Mouse (Mus musculus) hindbrain, postnatal 0 days (tissue): ENCODE results near the gene Tle6. TPM values are rescaled to one million over a fixed set of nuclear protein-coding genes. Genes with fewer than 3 reads are reported as not detected.
A peak's percentile ranks its signal among the peaks of the same experiment; 100 is the strongest.

ENCODE experiments used
- ATAC-seq: fragments of 200-750 bp; cut with Nextera tagmentation; 2 replicates; pipeline ENCODE4 v1.8.0; 2017; ENCODE audit warnings: mild to moderate bottlenecking, moderate TSS enrichment, moderate library complexity
- DNase-seq: peaks from one replicate; pipeline ENCODE4 v3.0.0-alpha.2; 2015; ENCODE audit warnings: low spot score
- H3K27ac ChIP-seq: fragments of 300-500 bp; sonication (generic); 2 replicates; pipeline ENCODE4 v1.5.1; 2014; ENCODE audit warnings: mild to moderate bottlenecking
- H3K27me3 ChIP-seq: fragments of 300-500 bp; sonication (generic); 2 replicates; pipeline ENCODE4 v1.6.1; 2014; ENCODE audit warnings: low read length, mixed read lengths; ENCODE audit not compliant: insufficient read depth
- H3K36me3 ChIP-seq: fragments of 300-500 bp; sonication (generic); 2 replicates; pipeline ENCODE4 v1.6.1; 2014; ENCODE audit warnings: low read length, mixed read lengths; ENCODE audit not compliant: insufficient read depth
- H3K4me1 ChIP-seq: fragments of 300-500 bp; sonication (generic); 2 replicates; pipeline ENCODE4 v1.6.1; 2014; ENCODE audit warnings: antibody characterized with exemption, low read length, mixed read lengths; ENCODE audit not compliant: insufficient read depth
- H3K4me2 ChIP-seq: fragments of 300-500 bp; sonication (generic); 2 replicates; pipeline ENCODE4 v1.6.1; 2014; ENCODE audit warnings: low read depth, mild to moderate bottlenecking, low read length, moderate library complexity, mixed read lengths
- H3K4me3 ChIP-seq: fragments of 300-500 bp; sonication (generic); 2 replicates; pipeline ENCODE4 v1.5.1; 2014; ENCODE audit warnings: low read length
- H3K9ac ChIP-seq: fragments of 300-500 bp; sonication (generic); replicated peaks from 2 replicates; pipeline ENCODE4 v1.6.1; 2014; ENCODE audit warnings: mild to moderate bottlenecking, low read length, moderate library complexity, mixed read lengths
- H3K9me3 ChIP-seq: fragments of 300-500 bp; sonication (generic); 2 replicates; pipeline ENCODE4 v1.6.1; 2016; ENCODE audit warnings: low read length, mixed read lengths
- CTCF ChIP-seq: IDR thresholded peaks from 2 replicates; pipeline ENCODE4 v1.5.1; 2016; ENCODE audit warnings: antibody characterized with exemption, control low read depth, low read depth
- WGBS: fragments of 180-500 bp; shearing (Covaris S2); extraction: QIAGEN DNeasy Blood & Tissue Kit; methylation state at CpG from one replicate; pipeline ENCODE4 v1.1.7; 2014; 5-methylcytosine and 5-hydroxymethylcytosine counted together
- polyA plus RNA-seq: library from polyadenylated mRNA; unstranded; fragments of >200 nt; fragmentation: Nextera tagmentation; extraction: Ambion mirVana; gene quantifications from 2 replicates; pipeline ENCODE4 v1.2.1, GENCODE M21; 2015
- total RNA-seq: library from RNA; depleted of rRNA; stranded (reverse); fragments of >200 nt; gene quantifications from 2 replicates; pipeline ENCODE4 v1.2.3, GENCODE M21; 2014

Gene Tle6
- total and polyA plus RNA-seq, 2 experiments from 2014 or later: 5.4 to 6.2 TPM

GRCm38 (mm10) chr10:81551597-81552102 is 49.2 kb downstream of the Tle6 start:
- TF ChIP-seq CTCF: peak; percentile 88
- Histone ChIP-seq H3K36me3 (no peaks in the 10 kb centered on the region), H3K4me2 (peak overlapping the region; percentile 38), H3K9ac (no peak overlapping the region), H3K27me3 (no peaks in the 10 kb centered on the region), H3K4me3 (no peak overlapping the region), H3K27ac (peak overlapping the region; percentile 54; the same call in 1 of the 2 replicates), H3K9me3 (no peaks in the 10 kb centered on the region), H3K4me1 (no peaks in the 10 kb centered on the region)
- WGBS: 2% methylated on average over 12 of the region's 12 CpGs
- ATAC-seq: peak; percentile 92
- DNase-seq: peak; percentile 94

GRCm38 (mm10) chr10:81550257-81550656 is 50.6 kb downstream of the Tle6 start:
- Histone ChIP-seq H3K27me3 (no peaks in the 10 kb centered on the region), H3K27ac (no peak overlapping the region), H3K4me3 (no peak overlapping the region), H3K4me2 (no peak overlapping the region), H3K36me3 (no peaks in the 10 kb centered on the region), H3K9ac (no peak overlapping the region), H3K4me1 (no peaks in the 10 kb centered on the region), H3K9me3 (no peaks in the 10 kb centered on the region)
- WGBS: 10% methylated on average over 7 of the region's 7 CpGs
- ATAC-seq: no peak
- TF ChIP-seq CTCF: peak; percentile 78
- DNase-seq: peak; percentile 69

- no peaks in the 10 kb centered on the region for H3K27me3 ChIP-seq
- H3K4me3 ChIP-seq: no peak overlapping the region
- no peaks in the 10 kb centered on the region for H3K36me3 ChIP-seq
- DNase-seq (no peak), ATAC-seq (no peak)
- peaks cover 3% of the 10 kb centered on the region; the same call in 1 of the 2 replicates for H3K4me1 ChIP-seq
- no peak overlapping the region for H3K4me2 ChIP-seq
- 72% methylated on average over 5 of the region's 5 CpGs for WGBS
- no peaks in the 10 kb centered on the region for H3K9me3 ChIP-seq
- no peak overlapping the region for H3K9ac ChIP-seq
- no peak overlapping the region for H3K27ac ChIP-seq
- no peak for TF ChIP-seq CTCF
Measured at GRCm38 (mm10) chr10:81548944-81549343, 51.9 kb downstream of the Tle6 start.

- Histone ChIP-seq H3K9ac (no peak overlapping the region), H3K27ac (no peak overlapping the region), H3K4me3 (no peak overlapping the region), H3K27me3 (no peaks in the 10 kb centered on the region), H3K36me3 (no peaks in the 10 kb centered on the region), H3K4me1 (peaks cover 17% of the 10 kb centered on the region), H3K9me3 (no peaks in the 10 kb centered on the region), H3K4me2 (no peak overlapping the region)
- DNase-seq (no peak), ATAC-seq (no peak)
- WGBS: 94% methylated on average over 13 of the region's 13 CpGs
- no peak for TF ChIP-seq CTCF
Measured at GRCm38 (mm10) chr10:81546788-81547571, 53.9 kb downstream of the Tle6 start.

GRCm38 (mm10) chr10:81546332-81546731 is 54.5 kb downstream of the Tle6 start:
- Histone ChIP-seq H3K4me1 (peaks cover 17% of the 10 kb centered on the region), H3K4me2 (no peak overlapping the region), H3K27ac (no peak overlapping the region), H3K9me3 (no peaks in the 10 kb centered on the region), H3K9ac (no peak overlapping the region), H3K36me3 (no peaks in the 10 kb centered on the region), H3K4me3 (no peak overlapping the region), H3K27me3 (no peaks in the 10 kb centered on the region)
- no peak for TF ChIP-seq CTCF
- no peak for DNase-seq
- WGBS: 80% methylated on average over 5 of the region's 5 CpGs
- no peak for ATAC-seq

- peak; percentile 100 for DNase-seq
- under 1% methylated on average over 54 of the region's 59 CpGs for WGBS
Measured at GRCm38 (mm10) chr10:81545161-81545747, 55.6 kb downstream of the Tle6 start, which contains the start of gene Gna11. Gene Gna11, minus strand, starts transcription at chr10:81545190.

More at GRCm38 (mm10) chr10:81545161-81545747, 55.6 kb downstream of the Tle6 start, which contains the start of gene Gna11:
- H3K36me3 ChIP-seq: no peaks in the 10 kb centered on the region
- peaks cover 17% of the 10 kb centered on the region for H3K4me1 ChIP-seq
- H3K4me2 ChIP-seq: peak within 1 kb of the TSS; percentile 97
- H3K4me3 ChIP-seq: peak within 1 kb of the TSS; percentile 80
- peak; percentile 97 for ATAC-seq
- peak within 1 kb of the TSS; percentile 89 for H3K9ac ChIP-seq
- no peaks in the 10 kb centered on the region for H3K27me3 ChIP-seq
- no peak; the same call in 1 of the 2 replicates for TF ChIP-seq CTCF
- H3K9me3 ChIP-seq: no peaks in the 10 kb centered on the region
- H3K27ac ChIP-seq: peak within 1 kb of the TSS; percentile 90
